Mouse (Mus musculus) limb, embryonic 11.5 days (tissue): Measurements from ENCODE around the gene Rnf11. TPM values are rescaled to one million over a fixed set of nuclear protein-coding genes. Genes with fewer than 3 reads are reported as not detected.
"Not testable (repeated sequence)": the region's sequence is repeated elsewhere in the genome, so short reads cannot be mapped to it uniquely, and the experiment has no call there.

Experiments used
- ATAC-seq: fragments of 200-750 bp; cut with Nextera tagmentation; 2 replicates; pipeline ENCODE4 v1.8.0; 2017; ENCODE audit warnings: low read depth; ENCODE audit not compliant: insufficient number of reproducible peaks, low FRiP score, low TSS enrichment
- DNase-seq: peaks from one replicate; pipeline ENCODE4 v3.0.0-alpha.2; 2015; ENCODE audit warnings: low spot score
- H3K27ac ChIP-seq: fragments of 300-500 bp; sonication (generic); replicated peaks from 2 replicates; pipeline ENCODE4 v1.5.1; 2014; ENCODE audit warnings: low read depth, mild to moderate bottlenecking, low read length
- H3K27me3 ChIP-seq: fragments of 300-500 bp; sonication (generic); 2 replicates; pipeline ENCODE4 v1.6.1; 2014; ENCODE audit warnings: mild to moderate bottlenecking, low read length, mixed read lengths; ENCODE audit not compliant: control insufficient read depth, insufficient read depth
- H3K36me3 ChIP-seq: fragments of 300-500 bp; sonication (generic); 2 replicates; pipeline ENCODE4 v1.6.1; 2014; ENCODE audit warnings: mild to moderate bottlenecking, low read length, moderate library complexity, mixed read lengths; ENCODE audit not compliant: control insufficient read depth, insufficient read depth
- H3K4me1 ChIP-seq: fragments of 300-500 bp; sonication (generic); 2 replicates; pipeline ENCODE4 v1.6.1; 2014; ENCODE audit warnings: low read length, mixed read lengths; ENCODE audit not compliant: control insufficient read depth, insufficient read depth
- H3K4me2 ChIP-seq: fragments of 300-500 bp; sonication (generic); 2 replicates; pipeline ENCODE4 v1.6.1; 2014; ENCODE audit warnings: low read depth, mild to moderate bottlenecking, moderate library complexity; ENCODE audit not compliant: severe bottlenecking
- H3K4me3 ChIP-seq: fragments of 300-500 bp; sonication (generic); 2 replicates; pipeline ENCODE4 v1.5.1; 2014; ENCODE audit warnings: low read depth, low read length
- H3K9ac ChIP-seq: fragments of 300-500 bp; sonication (generic); 2 replicates; pipeline ENCODE4 v1.6.1; 2014; ENCODE audit warnings: mild to moderate bottlenecking, low read length
- H3K9me3 ChIP-seq: fragments of 300-500 bp; sonication (generic); 2 replicates; pipeline ENCODE4 v1.6.1; 2016; ENCODE audit warnings: low read length; ENCODE audit not compliant: control insufficient read depth
- WGBS: fragments of 180-500 bp; shearing (Covaris S2); extraction: QIAGEN DNeasy Blood & Tissue Kit; methylation state at CpG from one replicate; pipeline ENCODE4 v1.1.7; 2014; 5-methylcytosine and 5-hydroxymethylcytosine counted together
- polyA plus RNA-seq: library from polyadenylated mRNA; unstranded; fragments of >200 nt; fragmentation: Nextera tagmentation; extraction: Ambion mirVana; gene quantifications from 2 replicates; pipeline ENCODE4 v1.2.1, GENCODE M21; 2014

Gene Rnf11
- polyA plus RNA-seq, 1 experiment from 2014 or later = 36.9 TPM

GRCm38 (mm10) chr4:109405415-109405814 is 79.1 kb downstream of the Rnf11 start:
- DNase-seq (no peak), ATAC-seq (no peak)
- H3K27me3 ChIP-seq = no peaks in the 10 kb centered on the region
- no peak overlapping the region for H3K4me3 ChIP-seq
- no peaks in the 10 kb centered on the region for H3K36me3 ChIP-seq
- H3K9me3 ChIP-seq = no peaks in the 10 kb centered on the region
- 64% methylated on average over 8 of the region's 8 CpGs for WGBS
- H3K9ac ChIP-seq = no peak overlapping the region
- H3K4me1 ChIP-seq = no peaks in the 10 kb centered on the region
- no peak overlapping the region for H3K27ac ChIP-seq
- H3K4me2 ChIP-seq = no peak overlapping the region

DNA sequence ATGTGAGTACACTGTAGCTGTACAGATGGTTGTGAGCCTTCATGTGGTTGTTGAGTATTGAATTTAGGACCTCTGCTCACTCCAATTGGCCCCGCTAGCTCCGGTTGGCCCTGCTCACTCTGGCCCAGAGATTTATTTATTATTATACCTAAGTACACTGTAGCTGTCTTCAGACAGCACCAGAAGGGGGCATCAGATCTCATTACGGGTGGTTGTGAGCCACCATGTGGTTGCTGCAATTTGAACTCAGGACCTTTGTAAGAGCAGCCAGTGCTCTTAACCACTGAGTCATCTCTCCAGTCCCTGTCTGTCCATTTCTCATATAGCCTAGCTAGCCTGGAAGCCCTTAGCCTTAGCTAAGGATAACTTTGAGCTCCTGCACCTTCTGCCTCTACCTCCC is 79.6 kb downstream of the Rnf11 start:
- H3K27ac ChIP-seq, H3K4me3 ChIP-seq, H3K9ac ChIP-seq, H3K36me3 ChIP-seq, DNase-seq, ATAC-seq, H3K4me1 ChIP-seq, H3K4me2 ChIP-seq, H3K27me3 ChIP-seq, H3K9me3 ChIP-seq: not testable (repeated sequence)
- 81% methylated on average over 3 of the region's 3 CpGs for WGBS

DNA sequence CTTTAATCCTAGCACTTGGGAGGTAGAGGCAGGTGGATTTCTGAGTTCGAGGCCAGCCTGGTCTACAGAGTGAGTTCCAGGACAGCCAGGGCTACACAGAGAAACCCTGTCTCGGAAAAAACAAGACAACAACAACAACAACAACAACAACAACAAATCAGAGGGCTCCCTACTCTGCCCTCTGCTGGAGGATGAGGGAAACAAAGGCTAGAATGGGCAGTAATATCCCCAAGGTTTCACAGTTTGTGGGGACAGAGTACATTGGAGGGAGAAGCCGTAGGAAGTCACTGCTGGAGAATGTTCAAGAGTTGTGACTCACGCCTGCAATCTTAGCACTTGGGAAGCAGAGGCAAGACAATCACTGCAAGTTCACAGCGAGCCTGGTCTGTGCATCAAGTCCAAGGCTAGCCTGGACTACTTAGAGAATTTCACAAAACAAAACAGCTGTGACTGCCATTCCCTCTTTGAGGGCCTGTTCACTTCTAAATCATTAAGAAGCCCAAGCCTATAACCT is 83.3 kb downstream of the Rnf11 start:
- Histone ChIP-seq H3K9me3 (no peaks in the 10 kb centered on the region), H3K4me1 (no peaks in the 10 kb centered on the region), H3K9ac (no peak overlapping the region), H3K36me3 (no peaks in the 10 kb centered on the region), H3K4me3 (no peak overlapping the region), H3K27ac (no peak overlapping the region), H3K27me3 (no peaks in the 10 kb centered on the region), H3K4me2 (no peak overlapping the region)
- no peak for DNase-seq
- ATAC-seq = no peak
- WGBS = 71% methylated on average over 5 of the region's 5 CpGs

Other genes with a start within 250 kb of the Rnf11 start
- gene Eps15, start 204.5 kb downstream of the Rnf11 start, polyA plus RNA-seq = 38.7 and 40.7 TPM in 2 replicates
- gene Ttc39a, start 78.1 kb downstream of the Rnf11 start, polyA plus RNA-seq = 6.1 and 6.3 TPM in 2 replicates
- gene 4930522H14Rik, start 46.6 kb upstream of the Rnf11 start, polyA plus RNA-seq = not detected in 2 replicates
- 1.4 and 2.0 TPM in 2 replicates for gene Cdkn2c, start 182.5 kb upstream of the Rnf11 start, polyA plus RNA-seq
- gene Faf1, start 191.9 kb upstream of the Rnf11 start, polyA plus RNA-seq = 33.9 and 34.6 TPM in 2 replicates